Mouse (Mus musculus) lung, embryonic 14.5 days (tissue): ENCODE measurements around the gene Ints3. TPM values are rescaled to one million over a fixed set of nuclear protein-coding genes. Genes with fewer than 3 reads are reported as not detected.
A peak's percentile ranks its signal among the peaks of the same experiment; 100 is the strongest.

Source experiments
- ATAC-seq: fragments of 200-750 bp; cut with Nextera tagmentation; 2 replicates; pipeline ENCODE4 v1.8.0; 2017; ENCODE audit warnings: mild to moderate bottlenecking, moderate TSS enrichment, moderate library complexity; ENCODE audit not compliant: insufficient read depth
- DNase-seq: peaks from one replicate; pipeline ENCODE4 v3.0.0-alpha.2; 2015
- H3K27ac ChIP-seq: fragments of 300-500 bp; sonication (generic); 2 replicates; pipeline ENCODE4 v1.5.1; 2014; ENCODE audit warnings: low read depth, mild to moderate bottlenecking, moderate library complexity
- H3K27me3 ChIP-seq: fragments of 300-500 bp; sonication (generic); 2 replicates; pipeline ENCODE4 v1.6.1; 2014; ENCODE audit warnings: low read length, control low read depth; ENCODE audit not compliant: insufficient read depth
- H3K36me3 ChIP-seq: fragments of 300-500 bp; sonication (generic); 2 replicates; pipeline ENCODE4 v1.6.1; 2014; ENCODE audit warnings: control low read depth; ENCODE audit not compliant: insufficient read depth
- H3K4me1 ChIP-seq: fragments of 300-500 bp; sonication (generic); 2 replicates; pipeline ENCODE4 v1.6.1; 2014; ENCODE audit warnings: antibody characterized with exemption, control low read depth; ENCODE audit not compliant: insufficient read depth
- H3K4me2 ChIP-seq: fragments of 300-500 bp; sonication (generic); 2 replicates; pipeline ENCODE4 v1.6.1; 2014; ENCODE audit warnings: mild to moderate bottlenecking
- H3K4me3 ChIP-seq: fragments of 300-500 bp; sonication (generic); 2 replicates; pipeline ENCODE4 v1.5.1; 2014; ENCODE audit warnings: low read depth, low read length
- H3K9ac ChIP-seq: fragments of 300-500 bp; sonication (generic); 2 replicates; pipeline ENCODE4 v1.6.1; 2014
- H3K9me3 ChIP-seq: fragments of 300-500 bp; sonication (generic); 2 replicates; pipeline ENCODE4 v1.6.1; 2016; ENCODE audit warnings: low read depth, low read length, control low read depth
- CTCF ChIP-seq: IDR thresholded peaks from 2 replicates; pipeline ENCODE4 v1.5.1; 2016; ENCODE audit warnings: antibody characterized with exemption, low read depth
- WGBS: fragments of 180-500 bp; shearing (Covaris S2); extraction: QIAGEN DNeasy Blood & Tissue Kit; methylation state at CpG from one replicate; pipeline ENCODE4 v1.1.7; 2014; 5-methylcytosine and 5-hydroxymethylcytosine counted together
- polyA plus RNA-seq: library from polyadenylated mRNA; unstranded; fragments of >200 nt; fragmentation: Nextera tagmentation; extraction: Ambion mirVana; gene quantifications from 2 replicates; pipeline ENCODE4 v1.2.1, GENCODE M21; 2014

Ints3 gene
- polyA plus RNA-seq, 1 experiment from 2014 or later = 40.5 TPM

DNA sequence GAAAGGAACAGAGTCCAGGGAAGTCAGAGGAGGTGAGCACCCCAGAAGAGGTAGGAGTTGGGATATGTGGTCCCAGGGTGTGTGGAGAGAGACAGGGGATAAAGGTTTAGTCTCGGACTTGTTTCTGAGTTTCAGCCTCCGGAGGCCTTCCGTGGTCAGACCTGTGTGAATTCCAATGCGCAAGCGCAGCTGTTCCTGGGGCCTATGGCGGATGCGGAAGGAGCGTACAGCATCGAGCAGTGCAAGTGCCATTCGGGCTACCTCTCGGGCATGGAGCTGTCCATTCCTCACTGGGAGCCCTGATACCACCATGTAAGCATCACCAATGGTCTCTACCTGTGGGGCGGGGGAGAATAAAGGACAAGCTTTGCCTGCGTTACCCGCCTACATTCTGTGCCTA, 21.5 kb upstream of the Ints3 start:
- Histone ChIP-seq H3K4me2 (no peak overlapping the region), H3K4me3 (no peak overlapping the region), H3K27ac (no peak overlapping the region), H3K4me1 (no peaks in the 10 kb centered on the region), H3K9me3 (no peaks in the 10 kb centered on the region), H3K27me3 (no peaks in the 10 kb centered on the region), H3K36me3 (no peaks in the 10 kb centered on the region), H3K9ac (no peak overlapping the region)
- no peak for TF ChIP-seq CTCF
- no peak for ATAC-seq
- DNase-seq = no peak
- whole genome bisulfite sequencing = 88% methylated on average over 14 of the region's 14 CpGs

DNA sequence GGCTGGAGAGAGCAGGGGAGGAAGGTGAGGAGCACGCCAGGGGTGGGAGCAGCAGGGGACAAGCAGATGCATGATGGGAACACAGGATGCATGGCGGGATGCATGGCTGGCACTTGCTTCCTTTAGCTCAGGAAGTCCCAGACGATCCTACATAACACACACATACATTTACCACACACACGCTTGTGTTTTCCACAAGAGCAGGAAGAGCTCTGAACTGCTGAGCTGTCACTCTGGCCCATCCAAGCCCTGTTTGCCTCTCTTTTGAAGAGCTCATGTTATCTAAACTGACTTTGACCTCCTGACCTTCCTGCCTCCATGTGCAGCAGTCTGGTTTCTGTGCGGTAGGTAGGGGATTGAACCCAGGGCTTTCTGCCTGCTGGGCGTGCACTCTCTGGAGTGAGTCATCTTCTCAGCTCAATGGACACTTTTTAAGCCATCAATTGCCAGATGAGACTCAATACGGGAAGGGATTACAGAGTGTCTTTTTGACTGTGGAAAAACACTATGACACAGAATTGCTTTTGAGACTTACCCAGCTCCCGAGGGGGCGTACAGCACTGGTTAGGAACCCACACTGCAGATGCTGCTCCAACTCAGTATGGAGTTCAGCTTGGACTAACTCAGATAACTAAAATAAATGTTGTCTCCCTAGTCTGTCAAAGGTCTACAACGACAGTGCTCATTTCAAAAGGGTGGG, 18.1 kb upstream of the Ints3 start:
- ATAC-seq = no peak
- Histone ChIP-seq H3K4me2 (peak overlapping the region; percentile 50), H3K4me3 (peak overlapping the region; percentile 14), H3K36me3 (no peaks in the 10 kb centered on the region), H3K9me3 (no peaks in the 10 kb centered on the region), H3K27me3 (no peaks in the 10 kb centered on the region), H3K4me1 (no peaks in the 10 kb centered on the region), H3K9ac (no peak overlapping the region), H3K27ac (peak overlapping the region; percentile 65; the same call in 1 of the 2 replicates)
- no peak for TF ChIP-seq CTCF
- 31% methylated on average over 10 of the region's 10 CpGs for WGBS
- peak; percentile 60 for DNase-seq

- peak overlapping the region; percentile 65; the same call in 1 of the 2 replicates for H3K27ac ChIP-seq
Measured at GRCm38 (mm10) chr3:90450874-90451273, 17.5 kb upstream of the Ints3 start.

DNA sequence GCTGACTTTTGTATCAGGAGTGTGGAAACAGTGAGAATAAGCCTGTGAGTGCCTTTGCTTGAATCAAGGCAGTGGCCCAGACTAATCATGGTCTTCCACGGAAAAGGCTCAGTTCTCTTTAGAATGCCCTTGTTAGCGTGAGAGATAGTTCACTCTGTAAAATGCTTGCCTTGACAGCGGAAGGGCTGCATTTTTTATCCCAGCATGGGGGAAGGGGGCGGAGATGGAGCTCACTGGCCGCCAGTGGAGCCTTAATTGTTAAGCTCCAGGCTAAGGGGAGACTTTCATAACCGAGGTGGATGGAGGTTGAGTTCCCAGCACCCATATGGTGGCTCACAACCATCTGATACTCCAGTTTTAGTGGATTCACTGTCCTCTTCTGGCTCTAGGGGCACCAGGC, 15.2 kb upstream of the Ints3 start:
- Histone ChIP-seq H3K4me2 (no peak overlapping the region), H3K36me3 (no peaks in the 10 kb centered on the region), H3K27me3 (no peaks in the 10 kb centered on the region), H3K9ac (no peak overlapping the region), H3K4me1 (0 out of 2 replicates have a peak, but pooled peaks cover 3% of the 10 kb centered on the region), H3K4me3 (no peak overlapping the region), H3K9me3 (no peaks in the 10 kb centered on the region), H3K27ac (peak overlapping the region; percentile 31)
- 49% methylated on average over 6 of the region's 6 CpGs for WGBS
- DNase-seq (no peak), ATAC-seq (no peak)
- no peak for TF ChIP-seq CTCF

More at GRCm38 (mm10) chr3:90450874-90451273, 17.5 kb upstream of the Ints3 start:
- Histone ChIP-seq H3K4me1 (0 out of 2 replicates have a peak, but pooled peaks cover under 1% of the 10 kb centered on the region), H3K4me3 (peak overlapping the region; percentile 14), H3K4me2 (peak overlapping the region; percentile 50), H3K9ac (no peak overlapping the region), H3K9me3 (no peaks in the 10 kb centered on the region), H3K27me3 (no peaks in the 10 kb centered on the region), H3K36me3 (no peaks in the 10 kb centered on the region)
- no peak for TF ChIP-seq CTCF
- ATAC-seq (no peak), DNase-seq (no peak)
- 17% methylated on average over 12 of the region's 12 CpGs for WGBS

DNA sequence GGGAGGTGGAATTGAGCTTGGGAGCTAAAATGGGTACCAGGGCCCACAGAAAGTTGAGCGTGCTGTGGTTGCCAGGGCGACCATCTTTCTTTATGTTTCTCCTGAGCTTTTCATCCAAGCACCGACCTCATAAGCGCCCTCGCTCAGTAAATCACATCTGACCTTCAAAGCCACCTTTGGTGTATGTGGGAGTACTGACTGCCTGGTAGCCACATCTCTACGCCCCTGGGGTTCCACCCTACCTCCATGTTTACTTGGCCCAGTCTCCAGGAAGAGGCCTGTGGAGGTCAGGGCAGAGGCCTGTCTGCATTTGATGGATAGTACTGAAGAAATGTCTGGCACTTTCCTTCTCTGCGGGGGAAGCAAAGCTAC, 13.7 kb upstream of the Ints3 start:
- ATAC-seq (peak; percentile 22; the same call in 1 of the 2 replicates), DNase-seq (peak; percentile 53)
- H3K4me3 ChIP-seq = peak overlapping the region; percentile 23; the same call in 1 of the 2 replicates
- peak overlapping the region; percentile 40 for H3K9ac ChIP-seq
- TF ChIP-seq CTCF = no peak
- H3K27me3 ChIP-seq = no peaks in the 10 kb centered on the region
- WGBS = 25% methylated on average over 7 of the region's 7 CpGs
- H3K4me2 ChIP-seq = peak overlapping the region; percentile 57
- H3K9me3 ChIP-seq = no peaks in the 10 kb centered on the region
- no peaks in the 10 kb centered on the region for H3K36me3 ChIP-seq
- H3K27ac ChIP-seq = peak overlapping the region; percentile 95
- H3K4me1 ChIP-seq = 0 out of 2 replicates have a peak, but pooled peaks cover 3% of the 10 kb centered on the region

DNA sequence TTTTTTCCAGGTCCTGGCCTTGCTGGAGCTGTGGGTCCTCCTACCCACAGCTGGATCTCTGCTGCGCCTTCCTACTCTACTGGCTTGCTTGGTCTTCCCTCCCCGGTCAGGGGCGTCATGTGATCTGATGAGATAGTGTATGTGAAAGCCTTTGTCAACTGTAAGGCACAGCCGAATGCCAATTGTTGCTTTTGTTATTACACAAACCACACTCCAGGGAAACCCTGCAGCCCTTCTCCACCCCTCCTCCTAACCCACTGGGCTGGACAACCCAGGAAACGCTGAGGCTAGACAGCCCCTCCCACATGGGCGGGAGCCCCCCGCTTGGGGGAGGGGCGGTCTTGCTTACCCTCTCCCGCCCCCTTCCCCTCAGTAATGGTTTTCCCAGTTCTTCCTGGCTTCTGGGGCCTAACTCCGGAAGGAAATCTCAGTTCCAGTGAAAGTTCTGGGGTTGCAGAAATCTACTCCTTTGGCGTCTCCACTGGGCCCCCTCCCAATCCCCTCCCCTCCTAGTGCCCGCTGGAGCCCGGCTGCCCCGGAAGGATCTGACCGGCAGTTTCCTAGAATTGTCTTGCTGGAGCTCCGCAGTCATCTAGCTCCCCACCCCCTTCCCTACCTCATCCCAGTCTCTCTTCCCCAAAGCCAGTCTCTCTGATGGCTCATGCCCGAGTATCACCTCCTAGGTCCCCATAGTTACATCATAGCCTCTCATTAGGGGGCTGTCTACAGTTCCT, 13.1 kb upstream of the Ints3 start:
- H3K9ac ChIP-seq = peak overlapping the region; percentile 40
- H3K9me3 ChIP-seq = no peaks in the 10 kb centered on the region
- under 1% methylated on average over 17 of the region's 17 CpGs for WGBS
- DNase-seq = peak; percentile 97
- no peak for TF ChIP-seq CTCF
- peak; percentile 96 for ATAC-seq
- peak overlapping the region; percentile 95 for H3K27ac ChIP-seq
- H3K36me3 ChIP-seq = no peaks in the 10 kb centered on the region
- H3K4me2 ChIP-seq = peak overlapping the region; percentile 57
- peak overlapping the region; percentile 23 for H3K4me3 ChIP-seq
- no peaks in the 10 kb centered on the region for H3K27me3 ChIP-seq
- H3K4me1 ChIP-seq = 0 out of 2 replicates have a peak, but pooled peaks cover 3% of the 10 kb centered on the region
